Mouse (Mus musculus): ENCODE results near the gene Pcdh9. TPM values are rescaled to one million over a fixed set of nuclear protein-coding genes. Genes with fewer than 3 reads are reported as not detected.

Pcdh9 gene
- polyA plus RNA-seq, 1 experiment from 2014 or later = 8.5 TPM

DNA sequence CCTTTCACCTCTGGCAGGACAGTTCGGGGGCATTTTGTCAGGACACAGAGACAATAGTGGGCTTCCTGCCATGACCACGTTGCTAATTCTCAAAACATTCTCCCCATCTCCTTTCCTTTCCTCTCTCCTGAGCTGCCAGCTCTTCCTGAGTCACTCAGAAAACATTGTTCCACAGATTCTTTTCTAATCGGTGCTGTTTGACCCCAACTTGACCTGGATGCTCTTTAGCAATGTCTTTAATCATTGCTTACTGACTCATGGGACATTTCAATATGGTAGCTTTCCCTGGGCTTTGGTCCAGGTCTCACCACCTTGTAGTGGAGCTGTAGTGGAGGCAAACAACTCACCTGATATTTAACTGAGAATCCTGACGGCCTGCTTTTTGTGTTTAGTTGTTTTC, 820.3 kb downstream of the Pcdh9 start:
- ATAC-seq (ENCODE audit: low read depth) = no peak
- no peak overlapping the region for H3K4me2 ChIP-seq (ENCODE audit: low read depth, low read length)
- H3K36me3 ChIP-seq (ENCODE audit: control insufficient read depth, insufficient read depth, low read length) = no peaks in the 10 kb centered on the region
- no peak overlapping the region for H3K9ac ChIP-seq (ENCODE audit: low read length)
- H3K4me3 ChIP-seq (ENCODE audit: low read length) = no peak overlapping the region
- H3K27ac ChIP-seq (ENCODE audit: low read length) = no peak overlapping the region
- peaks cover 2% of the 10 kb centered on the region for H3K4me1 ChIP-seq (replicated peaks; ENCODE audit: control insufficient read depth, insufficient read depth, low read length)
- no peaks in the 10 kb centered on the region for H3K27me3 ChIP-seq (ENCODE audit: control insufficient read depth, insufficient read depth, low read depth, low read length)
- H3K9me3 ChIP-seq (ENCODE audit: control insufficient read depth, low read length) = no peaks in the 10 kb centered on the region
- WGBS = 33% methylated on average over 4 of the region's 4 CpGs

DNA sequence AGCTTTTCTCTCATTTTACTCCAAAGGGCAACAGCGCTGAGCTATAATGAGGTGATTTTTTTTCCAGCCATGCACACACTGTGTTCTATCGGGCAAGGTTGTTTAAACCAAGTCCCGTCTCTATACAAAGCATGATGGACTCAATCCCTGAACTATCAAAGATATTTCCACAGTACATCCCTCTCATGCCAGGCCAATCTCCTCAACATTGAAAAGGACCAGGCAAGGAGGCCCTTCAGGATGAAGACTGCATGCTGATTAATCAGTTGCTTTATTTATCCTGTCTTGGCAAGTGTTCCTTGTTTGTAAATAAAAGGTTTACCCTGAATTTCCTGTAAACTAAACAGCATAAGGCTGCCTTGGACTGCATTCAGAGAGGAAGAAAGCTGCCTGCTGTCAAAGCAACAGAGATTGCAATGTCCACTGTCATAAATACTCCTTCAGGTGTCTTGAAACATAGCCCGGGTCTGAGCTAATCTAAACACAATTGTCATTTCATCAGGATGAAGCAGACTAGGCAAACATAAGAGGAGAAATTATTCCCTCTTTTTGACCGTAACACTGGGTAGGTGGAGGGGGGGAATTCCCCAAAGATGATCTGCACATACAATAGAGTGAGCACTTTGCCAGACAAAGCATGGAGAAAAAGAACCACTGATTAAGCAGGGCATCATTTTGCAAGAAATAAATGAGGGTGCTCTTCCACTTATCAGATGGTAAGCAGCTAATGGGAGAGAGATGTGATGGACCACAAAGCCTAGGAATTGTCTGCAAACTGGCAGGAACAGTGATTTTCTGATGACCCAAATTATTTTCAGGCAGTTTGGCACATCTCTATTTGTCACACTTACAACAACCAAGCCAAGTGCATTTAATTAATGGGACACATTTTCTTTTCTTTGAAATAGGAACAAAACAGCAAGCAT, 822.8 kb downstream of the Pcdh9 start:
- Histone ChIP-seq H3K4me3 (ENCODE audit: low read length) (no peak overlapping the region), H3K9ac (ENCODE audit: low read length) (no peak overlapping the region), H3K27me3 (ENCODE audit: control insufficient read depth, insufficient read depth, low read depth, low read length) (no peaks in the 10 kb centered on the region), H3K36me3 (ENCODE audit: control insufficient read depth, insufficient read depth, low read length) (no peaks in the 10 kb centered on the region), H3K27ac (ENCODE audit: low read length) (peak overlapping the region; percentile 37; the same call in 1 of the 2 replicates), H3K4me1 (replicated peaks; ENCODE audit: control insufficient read depth, insufficient read depth, low read length) (peaks cover 2% of the 10 kb centered on the region), H3K4me2 (ENCODE audit: low read depth, low read length) (no peak overlapping the region), H3K9me3 (ENCODE audit: control insufficient read depth, low read length) (no peaks in the 10 kb centered on the region)
- peak; percentile 92 for ATAC-seq (ENCODE audit: low read depth)
- 31% methylated on average over 5 of the region's 5 CpGs for WGBS

DNA sequence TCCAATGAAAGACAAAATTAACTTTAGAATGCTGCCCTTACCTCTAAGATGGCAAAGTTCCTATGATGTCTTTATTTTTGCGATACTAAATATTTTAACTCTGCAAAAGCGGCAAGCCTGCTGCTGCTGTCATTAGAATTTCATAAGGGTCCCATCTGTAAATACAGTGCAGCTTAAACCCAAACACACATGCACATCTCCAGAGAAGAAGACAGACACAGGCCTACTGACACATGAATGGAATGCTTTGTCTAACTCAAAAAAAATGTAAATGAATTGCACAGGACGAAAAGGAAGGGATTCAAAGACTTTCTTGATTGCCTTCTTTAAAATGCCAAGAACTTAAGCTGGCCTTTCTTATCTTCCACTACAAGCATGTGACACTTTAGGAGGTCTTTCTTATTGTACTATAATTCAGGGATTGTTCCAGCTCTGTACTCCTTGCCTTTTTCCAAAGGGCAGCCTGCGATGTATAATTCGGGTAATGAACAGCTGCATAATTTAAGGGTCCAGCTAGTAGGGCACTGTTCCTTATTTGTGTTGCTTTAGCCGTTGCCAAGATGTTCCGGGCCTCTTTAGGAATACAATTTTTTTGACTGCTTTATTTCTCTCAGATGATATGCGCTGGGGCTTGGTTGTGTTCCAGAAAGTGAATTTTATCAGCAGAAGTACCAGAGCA, 823.6 kb downstream of the Pcdh9 start:
- Histone ChIP-seq H3K9ac (ENCODE audit: low read length) (no peak overlapping the region), H3K4me2 (ENCODE audit: low read depth, low read length) (no peak overlapping the region), H3K9me3 (ENCODE audit: control insufficient read depth, low read length) (no peaks in the 10 kb centered on the region), H3K4me3 (ENCODE audit: low read length) (no peak overlapping the region), H3K27ac (ENCODE audit: low read length) (peak overlapping the region; percentile 31; the same call in 1 of the 2 replicates), H3K4me1 (replicated peaks; ENCODE audit: control insufficient read depth, insufficient read depth, low read length) (peaks cover 2% of the 10 kb centered on the region), H3K27me3 (ENCODE audit: control insufficient read depth, insufficient read depth, low read depth, low read length) (no peaks in the 10 kb centered on the region), H3K36me3 (ENCODE audit: control insufficient read depth, insufficient read depth, low read length) (no peaks in the 10 kb centered on the region)
- 29% methylated on average over 8 of the region's 8 CpGs for WGBS
- ATAC-seq (ENCODE audit: low read depth) = peak; percentile 87

DNA sequence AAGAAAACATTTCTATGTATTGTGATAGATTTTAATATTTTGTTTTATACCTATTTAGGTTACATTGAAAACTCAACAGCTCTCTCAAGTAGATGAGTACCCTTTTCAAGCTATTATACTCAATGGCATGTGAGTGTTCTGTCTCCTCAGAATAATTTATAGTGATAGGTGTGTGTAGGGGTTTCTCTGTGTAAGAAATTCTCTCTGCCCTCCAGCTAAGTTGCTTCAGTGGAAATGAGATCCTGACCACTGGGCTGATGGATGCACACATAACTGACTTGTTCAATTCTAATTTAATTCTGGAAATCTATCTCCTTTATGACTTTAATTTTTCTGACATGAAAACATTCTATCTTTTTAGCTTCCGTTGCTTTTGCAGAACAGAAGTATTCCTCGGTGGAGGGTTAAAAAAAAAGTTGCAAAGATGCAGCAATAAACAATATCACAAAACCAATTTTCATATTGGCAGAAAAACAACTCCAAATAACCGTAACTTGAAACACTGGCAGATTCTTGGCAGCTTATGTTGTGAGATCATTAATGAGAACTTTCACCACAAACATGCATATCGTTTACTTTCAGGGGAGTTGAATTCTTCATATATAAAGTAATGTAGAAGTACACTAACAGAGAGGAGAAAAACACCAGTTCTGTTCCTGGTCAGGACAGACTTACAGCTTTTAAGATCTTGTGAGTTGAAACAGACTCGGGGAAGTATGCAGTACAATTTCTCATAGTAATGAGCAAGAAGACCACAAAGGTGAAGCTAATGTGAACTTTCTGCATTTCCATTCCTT, 828.5 kb downstream of the Pcdh9 start:
- Histone ChIP-seq H3K27me3 (ENCODE audit: control insufficient read depth, insufficient read depth, low read depth, low read length) (no peaks in the 10 kb centered on the region), H3K4me1 (replicated peaks; ENCODE audit: control insufficient read depth, insufficient read depth, low read length) (peaks cover 2% of the 10 kb centered on the region; the same call in 1 of the 2 replicates), H3K36me3 (ENCODE audit: control insufficient read depth, insufficient read depth, low read length) (no peaks in the 10 kb centered on the region), H3K4me2 (ENCODE audit: low read depth, low read length) (no peak overlapping the region), H3K9me3 (ENCODE audit: control insufficient read depth, low read length) (no peaks in the 10 kb centered on the region), H3K9ac (ENCODE audit: low read length) (no peak overlapping the region), H3K4me3 (ENCODE audit: low read length) (no peak overlapping the region), H3K27ac (ENCODE audit: low read length) (no peak overlapping the region)
- no peak for ATAC-seq (ENCODE audit: low read depth)
- 50% methylated on average over 5 of the region's 5 CpGs for WGBS

DNA sequence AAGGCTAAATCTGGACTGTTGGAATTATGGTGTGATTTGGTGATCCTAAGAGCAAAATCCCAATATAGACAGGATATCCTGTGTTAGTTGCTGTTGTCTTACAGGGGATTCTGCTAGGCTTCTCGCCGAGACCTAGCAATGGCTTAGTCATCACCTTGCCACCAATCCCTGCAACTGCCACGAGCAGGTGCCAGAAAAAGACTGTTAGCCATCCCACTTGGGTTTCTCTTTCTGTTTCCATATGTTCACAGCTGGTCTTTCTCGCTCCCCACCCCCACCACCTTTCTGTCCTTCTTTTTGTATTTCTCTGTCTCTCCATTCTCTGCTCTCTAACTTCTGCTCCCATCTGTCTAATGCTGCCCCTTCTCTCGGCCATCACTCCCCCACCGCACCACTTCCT, 831.7 kb downstream of the Pcdh9 start:
- no peaks in the 10 kb centered on the region for H3K4me1 ChIP-seq (replicated peaks; ENCODE audit: control insufficient read depth, insufficient read depth, low read length)
- no peak overlapping the region for H3K4me3 ChIP-seq (ENCODE audit: low read length)
- H3K27ac ChIP-seq (ENCODE audit: low read length) = no peak overlapping the region
- WGBS = 89% methylated on average over 6 of the region's 6 CpGs
- no peak overlapping the region for H3K4me2 ChIP-seq (ENCODE audit: low read depth, low read length)
- no peaks in the 10 kb centered on the region for H3K27me3 ChIP-seq (ENCODE audit: control insufficient read depth, insufficient read depth, low read depth, low read length)
- H3K9ac ChIP-seq (ENCODE audit: low read length) = no peak overlapping the region
- no peaks in the 10 kb centered on the region for H3K9me3 ChIP-seq (ENCODE audit: control insufficient read depth, low read length)
- no peaks in the 10 kb centered on the region for H3K36me3 ChIP-seq (ENCODE audit: control insufficient read depth, insufficient read depth, low read length)
- no peak for ATAC-seq (ENCODE audit: low read depth)

DNA sequence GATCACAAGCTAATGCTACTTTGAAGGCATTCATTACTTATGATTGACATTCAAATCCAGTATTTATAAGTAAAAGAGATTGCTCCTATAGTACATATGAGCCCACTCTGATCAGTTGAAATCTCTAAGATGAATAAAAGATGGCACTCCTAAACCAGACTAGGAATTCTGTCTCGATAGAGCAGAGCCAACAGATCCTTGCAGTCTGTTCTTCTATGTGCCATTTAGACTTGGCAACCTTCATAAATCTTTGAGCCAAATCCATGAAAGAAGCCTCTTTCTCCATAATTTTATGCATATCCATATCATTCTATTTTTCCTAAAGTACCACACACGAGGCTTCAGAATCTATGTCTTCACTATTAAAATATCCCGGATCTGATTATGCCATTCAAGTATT, 834.5 kb downstream of the Pcdh9 start:
- no peak overlapping the region for H3K4me2 ChIP-seq (ENCODE audit: low read depth, low read length)
- no peaks in the 10 kb centered on the region for H3K36me3 ChIP-seq (ENCODE audit: control insufficient read depth, insufficient read depth, low read length)
- ATAC-seq (ENCODE audit: low read depth) = no peak
- WGBS = 81% methylated on average over 3 of the region's 3 CpGs
- no peak overlapping the region for H3K9ac ChIP-seq (ENCODE audit: low read length)
- no peak overlapping the region for H3K27ac ChIP-seq (ENCODE audit: low read length)
- H3K9me3 ChIP-seq (ENCODE audit: control insufficient read depth, low read length) = no peaks in the 10 kb centered on the region
- H3K4me1 ChIP-seq (replicated peaks; ENCODE audit: control insufficient read depth, insufficient read depth, low read length) = no peaks in the 10 kb centered on the region
- H3K27me3 ChIP-seq (ENCODE audit: control insufficient read depth, insufficient read depth, low read depth, low read length) = no peaks in the 10 kb centered on the region
- no peak overlapping the region for H3K4me3 ChIP-seq (ENCODE audit: low read length)

DNA sequence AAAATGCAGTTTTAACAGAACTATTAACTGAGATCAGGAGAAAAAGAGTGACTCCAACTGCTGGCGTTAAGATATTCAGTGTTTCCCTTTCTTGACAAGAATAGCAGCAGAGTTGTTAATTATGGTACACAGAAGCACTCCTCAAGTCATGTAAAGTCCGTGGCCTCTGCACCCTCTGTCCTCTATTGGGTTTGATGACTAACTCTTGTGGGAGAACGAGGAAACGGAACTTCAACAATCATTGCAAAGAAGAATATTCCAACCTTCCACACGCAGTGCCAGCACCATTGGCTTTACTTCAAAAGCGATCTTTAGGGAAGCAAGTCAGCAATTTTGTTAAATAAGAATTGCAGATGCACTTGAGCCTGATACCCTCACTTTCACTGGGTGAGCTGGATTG, 849.9 kb downstream of the Pcdh9 start:
- Histone ChIP-seq H3K27me3 (ENCODE audit: control insufficient read depth, insufficient read depth, low read depth, low read length) (no peaks in the 10 kb centered on the region), H3K36me3 (ENCODE audit: control insufficient read depth, insufficient read depth, low read length) (no peaks in the 10 kb centered on the region), H3K9me3 (ENCODE audit: control insufficient read depth, low read length) (no peaks in the 10 kb centered on the region), H3K4me2 (ENCODE audit: low read depth, low read length) (no peak overlapping the region), H3K27ac (ENCODE audit: low read length) (no peak overlapping the region), H3K4me1 (replicated peaks; ENCODE audit: control insufficient read depth, insufficient read depth, low read length) (no peaks in the 10 kb centered on the region), H3K9ac (ENCODE audit: low read length) (no peak overlapping the region), H3K4me3 (ENCODE audit: low read length) (no peak overlapping the region)
- no peak for ATAC-seq (ENCODE audit: low read depth)
- 63% methylated on average over 6 of the region's 6 CpGs for WGBS

DNA sequence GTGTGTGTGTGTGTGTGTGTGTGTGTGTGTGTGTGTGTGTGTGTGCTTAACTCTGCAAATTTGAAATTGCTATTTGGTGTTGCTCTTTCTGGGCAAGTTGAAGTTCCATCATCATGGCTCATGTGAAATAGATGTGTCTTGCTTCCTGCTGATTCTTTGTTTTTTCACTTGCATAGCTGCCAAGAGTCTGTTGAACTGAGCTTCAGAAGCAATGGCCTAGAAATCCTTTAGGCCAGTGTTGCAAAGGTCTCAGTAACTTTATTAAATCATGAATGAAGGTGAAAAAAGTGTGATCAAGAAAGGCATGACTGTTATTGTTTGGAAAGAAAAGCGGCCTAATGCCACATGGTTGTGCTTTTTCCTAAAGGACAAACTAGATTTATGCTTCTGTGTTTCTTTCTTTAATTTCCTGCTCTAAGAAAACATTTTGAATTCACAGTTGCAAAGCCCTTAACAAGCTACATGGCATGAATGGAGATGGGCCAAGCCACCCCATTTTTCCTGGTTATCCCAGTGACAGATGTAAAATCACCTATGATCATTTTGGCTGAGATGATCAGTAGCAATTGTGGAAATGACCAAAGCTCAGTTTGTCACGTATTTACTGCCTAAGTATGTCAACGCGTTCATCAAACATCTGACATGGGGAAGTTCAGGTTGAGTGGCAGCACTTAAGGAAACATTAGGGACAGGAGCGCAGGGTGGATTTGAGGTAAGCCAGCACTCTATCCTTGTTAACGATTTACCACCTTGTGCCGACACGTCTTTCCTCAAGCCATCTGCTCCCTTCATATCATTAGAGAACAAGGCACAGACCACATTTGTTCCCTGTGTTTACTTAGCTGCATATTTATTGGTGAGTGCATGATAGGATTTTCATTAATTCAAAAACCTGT, 850.9 kb downstream of the Pcdh9 start:
- Histone ChIP-seq H3K9me3 (ENCODE audit: control insufficient read depth, low read length) (no peaks in the 10 kb centered on the region), H3K36me3 (ENCODE audit: control insufficient read depth, insufficient read depth, low read length) (no peaks in the 10 kb centered on the region), H3K4me1 (replicated peaks; ENCODE audit: control insufficient read depth, insufficient read depth, low read length) (no peaks in the 10 kb centered on the region), H3K9ac (ENCODE audit: low read length) (no peak overlapping the region), H3K4me2 (ENCODE audit: low read depth, low read length) (no peak overlapping the region), H3K27me3 (ENCODE audit: control insufficient read depth, insufficient read depth, low read depth, low read length) (no peaks in the 10 kb centered on the region), H3K4me3 (ENCODE audit: low read length) (no peak overlapping the region), H3K27ac (ENCODE audit: low read length) (no peak overlapping the region)
- WGBS = 54% methylated on average over 8 of the region's 8 CpGs
- no peak for ATAC-seq (ENCODE audit: low read depth)

Data from lung, embryonic 16.5 days (tissue).